Mouse (Mus musculus) cerebellum, adult 18-20 months (tissue): Measurements from ENCODE around the gene Dbh.

ENCODE experiments used
- DNase-seq, 2 experiments: peaks; one replicate each; pipeline ENCODE4 v3.0.0; 2021

Gene Dbh

GRCm38 (mm10) chr2:27164796-27165590 lies at the start of gene Dbh:
Gene Dbh, plus strand, starts transcription at chr2:27165233.
- DNase-seq: no peak

- DNase-seq: no peak
Measured at GRCm38 (mm10) chr2:27118452-27118851, 46.6 kb upstream of the Dbh start.

GRCm38 (mm10) chr2:27119766-27120165 lies 45.3 kb upstream of the Dbh start:
- DNase-seq: no peak

- DNase-seq: no peak
Measured at GRCm38 (mm10) chr2:27120241-27120641, 44.8 kb upstream of the Dbh start.

GRCm38 (mm10) chr2:27121626-27122355 lies 43.2 kb upstream of the Dbh start:
- DNase-seq: peak; percentile 37 to 40

GRCm38 (mm10) chr2:27122578-27122977 lies 42.5 kb upstream of the Dbh start:
- DNase-seq: no peak

- no peak for DNase-seq
Measured at GRCm38 (mm10) chr2:27123121-27123520, 41.9 kb upstream of the Dbh start.

GRCm38 (mm10) chr2:27125979-27126378 lies 39.1 kb upstream of the Dbh start:
- DNase-seq: peak; percentile 38 to 62

- no peak for DNase-seq
Measured at GRCm38 (mm10) chr2:27126496-27126895, 38.5 kb upstream of the Dbh start.

- no peak for DNase-seq
Measured at GRCm38 (mm10) chr2:27128990-27129389, 36.0 kb upstream of the Dbh start.

GRCm38 (mm10) chr2:27135935-27136334 lies 29.1 kb upstream of the Dbh start:
- DNase-seq: no peak

GRCm38 (mm10) chr2:27136336-27136735 lies 28.7 kb upstream of the Dbh start:
- no peak for DNase-seq

GRCm38 (mm10) chr2:27136789-27137188 lies 28.2 kb upstream of the Dbh start:
- DNase-seq: no peak

GRCm38 (mm10) chr2:27138356-27138755 lies 26.7 kb upstream of the Dbh start:
- DNase-seq: no peak

GRCm38 (mm10) chr2:27141950-27142693 lies 22.9 kb upstream of the Dbh start, which contains the start of gene Fam163b:
Gene Fam163b, minus strand, starts transcription at chr2:27142491.
- DNase-seq: peak; percentile 34 to 54

- DNase-seq: no peak
Measured at GRCm38 (mm10) chr2:27144957-27145356, 20.1 kb upstream of the Dbh start.

GRCm38 (mm10) chr2:27146840-27147239 lies 18.2 kb upstream of the Dbh start:
- no peak for DNase-seq

- no peak for DNase-seq
Measured at GRCm38 (mm10) chr2:27149457-27149856, 15.6 kb upstream of the Dbh start.

GRCm38 (mm10) chr2:27154466-27155185 lies 10.4 kb upstream of the Dbh start:
- DNase-seq: no peak

GRCm38 (mm10) chr2:27156596-27156995 lies 8.4 kb upstream of the Dbh start:
- no peak for DNase-seq

- DNase-seq: no peak
Measured at GRCm38 (mm10) chr2:27161526-27161925, 3.5 kb upstream of the Dbh start.

- no peak for DNase-seq
Measured at GRCm38 (mm10) chr2:27162656-27163055, 2.4 kb upstream of the Dbh start.

GRCm38 (mm10) chr2:27163851-27164250 lies 1.2 kb upstream of the Dbh start:
- no peak for DNase-seq
